Mouse (Mus musculus): ENCODE measurements around the gene Kat8.
"Not testable (repeated sequence)": the region's sequence is repeated elsewhere in the genome, so short reads cannot be mapped to it uniquely, and the experiment has no call there.

Kat8 gene

GRCm38 (mm10) chr7:127934075-127934474, 21.8 kb downstream of the Kat8 start:
- DNase-seq, result no peak

GRCm38 (mm10) chr7:127935028-127935722, 22.9 kb downstream of the Kat8 start:
- peak; percentile 96 for DNase-seq

GRCm38 (mm10) chr7:127935748-127936159, 23.4 kb downstream of the Kat8 start:
- DNase-seq, result no peak

GRCm38 (mm10) chr7:127936216-127936884, 24.0 kb downstream of the Kat8 start:
- DNase-seq, result no peak

DNA sequence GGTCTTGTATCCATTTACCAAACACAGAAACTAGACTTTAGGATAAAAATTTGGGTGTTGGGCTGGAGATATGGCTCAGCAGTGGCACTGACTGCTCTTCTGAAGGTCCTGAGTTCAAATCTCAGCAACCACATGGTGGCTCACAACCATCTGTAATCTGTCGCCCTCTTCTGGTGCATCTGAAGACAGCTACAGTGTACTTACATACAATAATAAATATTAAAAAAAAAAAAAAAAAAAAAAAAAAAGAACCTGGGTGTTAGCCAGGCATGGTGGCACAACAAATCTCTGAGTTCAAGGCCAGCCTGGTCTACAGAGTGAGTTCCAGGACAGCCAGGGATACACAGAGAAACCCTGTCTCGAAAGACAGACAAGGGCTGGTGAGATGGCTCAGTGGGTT, 29.8 kb downstream of the Kat8 start:
- not testable (repeated sequence) for DNase-seq

- no peak for DNase-seq
These were observed 32.3 kb downstream of the Kat8 start for GRCm38 (mm10) chr7:127944614-127945013.

DNA sequence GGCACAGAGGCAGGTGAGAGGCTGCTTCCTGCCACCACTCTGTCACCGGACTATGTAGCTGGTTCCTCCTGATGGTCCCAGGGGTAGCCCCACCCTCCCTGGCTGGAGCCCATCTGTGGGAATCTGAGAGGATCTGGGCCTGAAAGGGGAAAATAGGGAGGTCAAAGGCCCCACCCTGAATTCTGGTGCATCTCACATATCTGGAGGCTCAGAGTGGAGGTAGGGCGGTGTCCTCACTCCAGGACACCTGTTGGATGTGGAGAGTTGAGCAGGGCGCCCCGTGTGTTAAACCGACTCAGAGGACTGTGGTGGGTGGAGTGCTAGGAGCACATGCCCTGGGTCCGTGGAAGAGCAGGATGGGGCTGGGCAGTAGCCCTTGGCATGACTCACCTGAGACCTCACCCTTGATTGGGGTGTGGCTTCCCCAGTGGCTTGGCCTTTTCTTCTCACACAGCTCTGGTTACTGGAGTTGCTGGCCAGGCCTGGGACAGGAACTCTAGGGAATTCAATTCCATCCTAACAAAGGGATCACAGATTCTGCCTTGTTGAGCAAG, 34.2 kb downstream of the Kat8 start, which contains the start of gene Prss36:
Gene Prss36 (minus strand): TSS at position 256 of the 554 bp plus-strand sequence.
- no peak for DNase-seq

DNA sequence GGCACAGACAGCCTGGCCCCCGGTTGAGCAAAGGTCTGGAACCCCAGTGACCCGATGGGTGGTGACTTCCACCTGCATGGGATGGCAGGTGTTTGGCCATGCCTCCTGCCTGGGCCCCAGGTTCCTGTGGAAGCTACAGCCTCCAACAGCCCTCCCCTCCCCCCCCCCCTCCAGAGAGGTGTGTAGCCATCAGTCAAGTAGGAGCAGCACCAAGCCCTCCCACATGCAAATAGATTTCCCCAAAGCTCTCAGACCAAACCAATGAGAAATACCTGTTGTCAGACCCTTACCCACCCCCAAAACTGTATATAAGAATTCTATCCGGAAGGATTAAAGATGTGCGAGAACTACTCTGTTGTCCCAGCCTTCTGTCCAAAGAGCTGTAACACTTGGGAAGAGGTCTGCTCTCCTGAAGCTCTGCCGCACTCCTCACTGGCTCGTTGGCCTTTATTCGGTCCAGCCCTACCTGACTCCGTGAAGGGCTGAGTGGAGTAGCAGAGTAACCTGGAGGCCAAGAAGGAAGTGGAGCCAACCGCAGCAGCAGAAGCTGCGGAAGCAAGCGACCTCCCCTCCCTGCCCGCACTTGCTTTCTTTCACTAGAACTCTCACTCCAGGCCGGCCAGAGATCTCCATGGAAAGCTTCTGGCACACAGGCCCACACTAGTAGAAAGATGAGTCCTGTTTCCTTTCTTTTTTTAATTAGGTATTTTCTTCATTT, 40.7 kb downstream of the Kat8 start:
- no peak for DNase-seq

- DNase-seq, result peak; percentile 40 to 48
These were observed 47.0 kb downstream of the Kat8 start for GRCm38 (mm10) chr7:127959364-127959763.

DNA sequence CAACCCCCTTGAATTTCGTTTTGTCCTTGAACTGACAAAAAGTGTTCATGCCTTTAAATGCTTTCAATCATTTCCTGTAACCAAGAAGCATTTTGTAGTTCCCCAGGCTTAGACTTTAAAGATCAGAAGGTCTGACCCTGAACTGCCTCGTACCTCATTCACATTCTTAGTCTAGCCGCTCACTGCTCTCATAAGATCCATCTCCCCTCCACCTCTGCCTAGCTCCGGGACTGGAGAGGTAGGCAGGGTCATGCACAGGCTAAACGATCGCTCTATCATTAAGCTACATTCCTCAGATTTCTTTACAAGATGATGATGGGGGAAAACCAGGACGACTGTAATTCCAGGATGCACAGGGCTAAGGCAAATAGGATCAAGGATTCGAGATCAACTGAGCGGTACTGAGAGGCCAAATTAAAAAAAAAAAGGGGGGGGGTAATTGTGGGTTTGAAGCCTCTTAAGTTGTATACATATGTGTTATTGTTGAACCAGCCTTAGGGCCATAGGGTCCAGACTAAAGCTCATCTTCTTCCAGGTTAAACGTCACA, 54.1 kb downstream of the Kat8 start:
- DNase-seq, result peak; percentile 15

DNA sequence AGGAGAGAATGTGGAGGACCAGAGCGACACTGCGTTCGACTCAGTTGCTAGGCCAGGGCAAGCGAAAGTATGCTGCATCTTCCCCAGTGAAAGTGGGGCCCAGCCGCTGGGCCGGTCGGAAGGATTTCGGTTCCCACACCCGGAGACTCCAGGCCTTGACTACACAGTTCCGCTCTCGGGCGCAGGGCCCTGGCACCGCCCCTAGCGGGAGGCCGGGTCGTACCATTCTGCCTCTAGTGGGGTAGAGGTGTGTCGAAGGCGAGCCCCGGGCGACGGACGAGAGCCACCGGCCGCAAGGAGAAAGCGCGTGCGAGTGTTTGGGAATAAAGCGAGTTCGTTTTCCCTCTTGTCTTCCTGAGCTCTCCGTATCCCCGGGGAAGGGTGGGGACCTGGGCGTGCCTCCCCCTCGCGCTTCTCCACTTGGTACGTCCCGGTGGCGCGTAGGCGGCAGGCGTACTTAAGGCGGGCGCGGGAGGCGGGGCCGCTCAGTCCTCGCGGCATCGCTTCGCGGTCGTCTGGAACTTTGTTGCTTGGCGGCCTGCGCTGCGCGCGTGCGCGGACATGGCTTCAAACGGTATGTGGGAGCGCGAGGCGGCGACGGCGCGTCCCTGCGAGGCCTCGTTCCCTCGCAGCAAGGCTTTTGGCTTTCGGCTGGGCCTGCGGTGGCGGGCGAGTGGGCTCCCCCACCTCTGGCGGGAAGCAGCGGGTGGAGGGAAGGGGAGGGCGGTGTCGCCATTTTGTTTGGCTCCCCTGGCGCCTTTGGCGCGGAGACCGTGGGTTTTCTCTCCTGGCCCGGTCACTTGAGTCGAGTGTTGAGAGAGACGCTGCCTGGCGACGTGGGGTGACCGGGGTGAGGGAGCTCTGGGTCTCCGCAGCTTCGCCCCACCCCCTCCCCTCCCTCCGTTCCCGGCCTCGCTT, 54.9 kb downstream of the Kat8 start, which contains the start of gene Fus:
Gene Fus (plus strand): TSS at position 454 of the 918 bp plus-strand sequence.
- peak; percentile 90 to 94 for DNase-seq

DNA sequence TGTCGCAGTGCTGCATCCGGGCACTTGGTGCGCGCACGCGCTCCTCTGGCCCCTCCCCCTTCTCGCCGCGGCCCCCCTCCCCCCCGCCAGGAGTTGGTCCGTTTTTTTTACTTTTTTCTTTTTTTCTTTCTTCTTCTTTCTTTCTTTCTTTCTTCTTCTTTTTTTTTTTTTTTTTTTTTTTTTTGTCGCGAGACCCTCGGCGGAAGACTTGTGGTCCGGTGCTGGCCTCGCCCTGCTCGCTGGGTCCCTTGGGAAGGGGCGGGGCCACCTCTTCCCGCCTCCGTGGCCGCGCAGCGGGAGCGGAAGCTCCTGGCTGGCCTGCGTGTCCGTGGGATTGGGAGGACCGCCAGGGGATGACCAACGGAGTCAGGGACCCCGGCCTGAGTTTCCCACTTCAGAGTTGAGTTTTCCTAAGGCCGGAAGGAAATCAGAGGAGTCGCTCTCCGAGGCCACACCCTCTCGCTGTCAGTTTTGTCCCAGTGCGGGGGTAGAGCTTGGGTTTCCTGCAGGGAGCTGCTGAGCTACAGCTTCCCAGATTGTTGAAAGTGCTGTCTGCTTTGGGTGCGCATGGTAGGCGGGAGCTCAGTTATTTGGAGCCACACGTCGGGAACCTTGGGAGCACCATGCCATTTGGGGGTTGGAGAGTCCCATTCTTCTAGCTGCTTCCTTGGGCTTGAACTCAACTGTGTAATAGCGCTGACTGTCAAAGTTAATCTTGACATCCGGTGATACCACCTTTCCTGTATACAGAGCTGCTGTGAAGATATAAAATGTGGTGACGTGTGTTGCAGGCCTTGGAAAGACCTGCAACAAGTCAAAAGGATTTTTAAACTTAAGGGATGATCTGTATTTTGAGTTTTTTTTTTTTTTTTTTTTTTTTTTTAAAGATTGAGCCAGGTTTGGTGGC, 55.9 kb downstream of the Kat8 start:
- peak; percentile 70 to 75 for DNase-seq

GRCm38 (mm10) chr7:127974413-127974930, 62.2 kb downstream of the Kat8 start:
- DNase-seq, result no peak
